Mouse (Mus musculus) CH12.LX (cell line): ENCODE results near the gene Trappc13. TPM values are rescaled to one million over a fixed set of nuclear protein-coding genes. Genes with fewer than 3 reads are reported as not detected.

Experiments used
- DNase-seq: peaks from one replicate; pipeline ENCODE4 v3.0.0-alpha.2; 2013; ENCODE audit errors: extremely low read depth
- H3K27ac ChIP-seq: 2 replicates; pipeline ENCODE4 v1.5.1; 2012; ENCODE audit warnings: low read depth, mild to moderate bottlenecking, control low read depth, moderate library complexity; ENCODE audit not compliant: insufficient read depth
- H3K27me3 ChIP-seq: replicated peaks from 2 replicates; pipeline ENCODE3; 2012; ENCODE audit warnings: inconsistent platforms
- H3K36me3 ChIP-seq, 2 experiments: replicated peaks in 1 of 2; 2 replicates each; pipeline versions ENCODE3 to v1.6.1; 2012; ENCODE audit warnings: inconsistent platforms in 1 of 2, low read length in 1 of 2, mild to moderate bottlenecking in 1 of 2, mixed read lengths in 1 of 2, moderate library complexity in 1 of 2; ENCODE audit not compliant: control insufficient read depth in 1 of 2, insufficient read depth in 1 of 2
- H3K4me1 ChIP-seq, 2 experiments: 2 replicates each; pipeline ENCODE4 v1.6.1; 2012; ENCODE audit warnings: inconsistent platforms in 1 of 2, moderate library complexity in 1 of 2; ENCODE audit not compliant: insufficient read depth in 2 of 2, control insufficient read depth in 1 of 2
- H3K4me2 ChIP-seq: 2 replicates; pipeline ENCODE4 v1.6.1; 2012; ENCODE audit warnings: low read depth, mild to moderate bottlenecking, control low read depth; ENCODE audit not compliant: poor library complexity, insufficient read depth, severe bottlenecking
- H3K4me3 ChIP-seq, 3 experiments: fragments of 150-350 bp in 1 of 3; sonication (generic) in 1 of 3; replicated peaks in 1 of 3; 2 replicates each; pipeline versions ENCODE3 to v1.5.1; 2011 to 2012; ENCODE audit warnings: low read depth in 2 of 3, low read length in 2 of 3, mild to moderate bottlenecking in 2 of 3, moderate library complexity in 2 of 3, control low read depth in 1 of 3, improper control_type of control experiment in 1 of 3, inconsistent platforms in 1 of 3, mixed read lengths in 1 of 3; ENCODE audit not compliant: poor library complexity in 1 of 3
- H3K79me2 ChIP-seq: replicated peaks from 2 replicates; pipeline ENCODE4 v1.6.1; 2012; ENCODE audit warnings: mild to moderate bottlenecking, moderate library complexity; ENCODE audit not compliant: control insufficient read depth, poor library complexity, insufficient read depth, severe bottlenecking; ENCODE audit errors: extremely low read depth
- H3K9ac ChIP-seq: 2 replicates; pipeline ENCODE4 v1.6.1; 2012; ENCODE audit warnings: low read depth, mild to moderate bottlenecking, control low read depth, moderate library complexity; ENCODE audit not compliant: insufficient read depth
- H3K9me3 ChIP-seq: replicated peaks from 2 replicates; pipeline ENCODE3; 2012; ENCODE audit warnings: low read length, inconsistent platforms, mixed read lengths
- BHLHE40 ChIP-seq: IDR thresholded peaks from 2 replicates; pipeline ENCODE4 v1.6.1; 2011; ENCODE audit warnings: mild to moderate bottlenecking, low read depth, low read length, improper control_type of control experiment
- CHD2 ChIP-seq: IDR thresholded peaks from 2 replicates; pipeline ENCODE4 v1.6.1; 2011; ENCODE audit warnings: low read length, improper control_type of control experiment
- CTCF ChIP-seq, 2 experiments: IDR thresholded peaks in 1 of 2; conservative IDR thresholded peaks in 1 of 2; 2 replicates each; pipeline ENCODE4 v1.5.1; 2011 to 2012; ENCODE audit warnings: low read depth in 2 of 2, low read length in 2 of 2, improper control_type of control experiment in 1 of 2, inconsistent platforms in 1 of 2, mild to moderate bottlenecking in 1 of 2, moderate library complexity in 1 of 2
- E2F4 ChIP-seq: IDR thresholded peaks from 2 replicates; pipeline ENCODE4 v1.6.1; 2011; ENCODE audit warnings: low read depth, low read length, improper control_type of control experiment; ENCODE audit not compliant: insufficient replicate concordance
- EP300 ChIP-seq: IDR thresholded peaks from 2 replicates; pipeline ENCODE4 v1.6.1; 2011; ENCODE audit warnings: low read length, improper control_type of control experiment
- GABPA ChIP-seq: IDR thresholded peaks from 2 replicates; pipeline ENCODE4 v1.6.1; 2012; ENCODE audit warnings: low read depth, low read length, improper control_type of control experiment, inconsistent platforms; ENCODE audit not compliant: insufficient replicate concordance
- HCFC1 ChIP-seq: IDR thresholded peaks from 2 replicates; pipeline ENCODE4 v1.6.1; 2012; ENCODE audit warnings: low read depth, mild to moderate bottlenecking, inconsistent platforms, low read length, improper control_type of control experiment
- JUN ChIP-seq: IDR thresholded peaks from 2 replicates; pipeline ENCODE4 v1.6.1; 2011; ENCODE audit warnings: low read depth, mild to moderate bottlenecking, low read length, improper control_type of control experiment, moderate library complexity; ENCODE audit not compliant: insufficient read depth
- JUND ChIP-seq: conservative IDR thresholded peaks from 2 replicates; pipeline ENCODE4 v1.6.1; 2011; ENCODE audit warnings: low read depth, low read length, improper control_type of control experiment
- KAT2A ChIP-seq: IDR thresholded peaks from 2 replicates; pipeline ENCODE4 v1.6.1; 2012; ENCODE audit warnings: low read length, improper control_type of control experiment, inconsistent platforms; ENCODE audit not compliant: insufficient replicate concordance
- MAFK ChIP-seq: IDR thresholded peaks from 2 replicates; pipeline ENCODE4 v1.6.1; 2011; ENCODE audit warnings: low read length, improper control_type of control experiment; ENCODE audit not compliant: insufficient replicate concordance
- MXI1 ChIP-seq: IDR thresholded peaks from 2 replicates; pipeline ENCODE4 v1.6.1; 2011; ENCODE audit warnings: mild to moderate bottlenecking, low read depth, low read length, improper control_type of control experiment
- MYC ChIP-seq: IDR thresholded peaks from 2 replicates; pipeline ENCODE4 v1.6.1; 2011; ENCODE audit warnings: low read depth, mild to moderate bottlenecking, improper control_type of control experiment, low read length
- NELFE ChIP-seq: IDR thresholded peaks from 2 replicates; pipeline ENCODE4 v1.6.1; 2011; ENCODE audit warnings: low read depth, low read length, improper control_type of control experiment
- NRF1 ChIP-seq: IDR thresholded peaks from 2 replicates; pipeline ENCODE4 v1.6.1; 2014; ENCODE audit warnings: low read depth, mild to moderate bottlenecking, inconsistent platforms, low read length, improper control_type of control experiment, moderate library complexity
- PAX5 ChIP-seq: IDR thresholded peaks from 2 replicates; pipeline ENCODE4 v1.6.1; 2012; ENCODE audit warnings: low read length, inconsistent platforms, mixed read lengths
- POLR2A ChIP-seq: IDR thresholded peaks from 2 replicates; pipeline ENCODE4 v1.6.1; 2011; ENCODE audit warnings: low read depth, mild to moderate bottlenecking, improper control_type of control experiment, low read length
- POLR2AphosphoS2 ChIP-seq: IDR thresholded peaks from 2 replicates; pipeline ENCODE4 v1.6.1; 2011; ENCODE audit warnings: low read depth, low read length, improper control_type of control experiment
- RAD21 ChIP-seq: IDR thresholded peaks from 2 replicates; pipeline ENCODE4 v1.6.1; 2011; ENCODE audit warnings: low read depth, mild to moderate bottlenecking, low read length, improper control_type of control experiment, moderate library complexity
- RCOR1 ChIP-seq: conservative IDR thresholded peaks from 2 replicates; pipeline ENCODE4 v1.6.1; 2012; ENCODE audit warnings: low read depth, mild to moderate bottlenecking, inconsistent platforms, low read length, improper control_type of control experiment
- SIN3A ChIP-seq: IDR thresholded peaks from 2 replicates; pipeline ENCODE4 v1.6.1; 2012; ENCODE audit warnings: low read length, improper control_type of control experiment, inconsistent platforms
- SMC3 ChIP-seq: IDR thresholded peaks from 2 replicates; pipeline ENCODE4 v1.6.1; 2011; ENCODE audit warnings: low read depth, low read length, improper control_type of control experiment
- TBP ChIP-seq: conservative IDR thresholded peaks from 2 replicates; pipeline ENCODE4 v1.6.1; 2011; ENCODE audit warnings: low read depth, low read length, improper control_type of control experiment
- TCF12 ChIP-seq: IDR thresholded peaks from 2 replicates; pipeline ENCODE4 v1.6.1; 2014; ENCODE audit warnings: low read depth, mild to moderate bottlenecking, inconsistent platforms, low read length, improper control_type of control experiment
- UBTF ChIP-seq: IDR thresholded peaks from 2 replicates; pipeline ENCODE4 v1.6.1; 2012; ENCODE audit warnings: low read depth, mild to moderate bottlenecking, inconsistent platforms, low read length, improper control_type of control experiment, moderate library complexity
- USF1 ChIP-seq: IDR thresholded peaks from 2 replicates; pipeline ENCODE4 v1.6.1; 2014; ENCODE audit warnings: low read depth, mild to moderate bottlenecking, inconsistent platforms, low read length, improper control_type of control experiment
- USF2 ChIP-seq: conservative IDR thresholded peaks from 2 replicates; pipeline ENCODE4 v1.6.1; 2011; ENCODE audit warnings: low read depth, low read length, improper control_type of control experiment
- ZC3H11A ChIP-seq: IDR thresholded peaks from 2 replicates; pipeline ENCODE4 v1.6.1; 2012; ENCODE audit warnings: low read depth, mild to moderate bottlenecking, inconsistent platforms, low read length, improper control_type of control experiment
- ZKSCAN1 ChIP-seq: IDR thresholded peaks from 2 replicates; pipeline ENCODE4 v1.6.1; 2012; ENCODE audit warnings: low read depth, inconsistent platforms, low read length, improper control_type of control experiment, borderline replicate concordance
- ZMIZ1 ChIP-seq: IDR thresholded peaks from 2 replicates; pipeline ENCODE4 v1.6.1; 2012; ENCODE audit warnings: low read depth, mild to moderate bottlenecking, inconsistent platforms, low read length, improper control_type of control experiment
- dilution Hi-C: fragments of 300-500 bp; cut with MboI; formaldehyde crosslinking; loops from 2 replicates; pipeline ENCODE4 v1.14.3; 2020; ENCODE audit warnings: low sequenced_read_pairs; ENCODE audit not compliant: extremely low pct_unique_long_range_greater_than_20kb, extremely low pct_ligation_motif_present
- in situ Hi-C: fragments of 300-500 bp; cut with MboI; formaldehyde crosslinking; loops from 3 replicates; pipeline ENCODE4 v1.14.3; 2019; ENCODE audit warnings: low sequenced_read_pairs, low pct_ligation_motif_present, low pct_unique_long_range_greater_than_20kb, mixed read lengths
- polyA plus RNA-seq: library from polyadenylated mRNA; unstranded; fragments of >175 nt; gene quantifications from 2 replicates; pipeline ENCODE4 v1.2.1, GENCODE M21; 2012; ENCODE audit warnings: low read depth; ENCODE audit not compliant: insufficient read length
- total RNA-seq, 2 experiments: library from RNA; depleted of rRNA; stranded (reverse); fragments of 300-350 nt in 1 of 2; fragments of >200 nt in 1 of 2; gene quantifications; 2 replicates each; pipeline ENCODE4 v1.2.3; 2012 to 2014

Gene Trappc13
- total and polyA plus RNA-seq, 3 experiments: 30.2 to 61.9 (median 34.6) TPM

GRCm38 (mm10) chr13:104179176-104179888 is 1.1 kb upstream of the Trappc13 start:
- Histone ChIP-seq H3K4me2 (peak overlapping the region; percentile 89), H3K36me3 (peaks cover 14 to 25% of the 10 kb centered on the region in 2 experiments), H3K4me1 (peaks cover 0 to 23% of the 10 kb centered on the region in 2 experiments; a peak in 2 of 4 replicates), H3K27me3 (no peaks in the 10 kb centered on the region), H3K9ac (peak overlapping the region; percentile 75), H3K4me3 (peak overlapping the region; percentile 76 to 97 (median 88)), H3K79me2 (peaks cover 26% of the 10 kb centered on the region)
- in situ Hi-C loops: no loop called here
- dilution Hi-C loops: no loop called here
- DNase-seq: peak; percentile 11
- TF ChIP-seq USF2 (no peak), EP300 (no peak), GABPA (no peak), TCF12 (no peak), CTCF (conservative IDR thresholded peaks at IDR 0.05 in 1 of 2, IDR thresholded peaks at IDR 0.05 in 1 of 2; ENCODE audit: low read depth in 2 of 2, low read length in 2 of 2) (no peak), ZKSCAN1 (no peak), ZMIZ1 (no peak), CHD2 (no peak), MAFK (no peak), BHLHE40 (no peak), KAT2A (no peak), JUN (no peak), JUND (no peak), RAD21 (no peak), SIN3A (no peak), NELFE (no peak), POLR2A (no peak), TBP (no peak), PAX5 (no peak)
- TF ChIP-seq, all 38 proteins: peak for 0
- Histone ChIP-seq H3K9me3 (no peaks in the 10 kb centered on the region), H3K27ac (peak overlapping the region; percentile 64; the same call in 1 of the 2 replicates)

GRCm38 (mm10) chr13:104178650-104179121 is 417 bp upstream of the Trappc13 start, which contains the start of gene Trim23:
Trim23 (plus strand) TSS chr13:104178797.
- H3K4me3 ChIP-seq: peak within 1 kb of the TSS; percentile 79 to 97 (median 88)
- dilution Hi-C loops: no loop called here
- peak; percentile 99 for DNase-seq
- TF ChIP-seq POLR2AphosphoS2 (peak; percentile 77; the same call in 1 of the 2 replicates), NELFE (peak; percentile 93), RCOR1 (peak; percentile 61; the same call in 1 of the 2 replicates), KAT2A (peak; percentile 65; the same call in 1 of the 2 replicates), NRF1 (peak; percentile 99), USF1 (peak; percentile 24; the same call in 1 of the 2 replicates), TCF12 (peak; percentile 68), HCFC1 (peak; percentile 82), SMC3 (no peak), TBP (peak; percentile 56; the same call in 1 of the 2 replicates), GABPA (no peak), MXI1 (peak; percentile 73), ZC3H11A (no peak), E2F4 (0 out of 2 replicates have a peak, but pooled peaks have one; percentile 53), EP300 (no peak), CTCF (conservative IDR thresholded peaks at IDR 0.05 in 1 of 2, IDR thresholded peaks at IDR 0.05 in 1 of 2; ENCODE audit: low read depth in 2 of 2, low read length in 2 of 2) (peak in 1 of 2 experiments; percentile 24; a peak in 1 of 4 replicates), PAX5 (no peak), USF2 (no peak), SIN3A (peak; percentile 87; the same call in 1 of the 2 replicates), MYC (no peak), POLR2A (peak; percentile 86), UBTF (no peak; the same call in 1 of the 2 replicates)

More at GRCm38 (mm10) chr13:104178650-104179121, 417 bp upstream of the Trappc13 start, which contains the start of gene Trim23:
- peak within 1 kb of the TSS; percentile 87 for H3K9ac ChIP-seq
- no peaks in the 10 kb centered on the region for H3K27me3 ChIP-seq
- H3K36me3 ChIP-seq: peaks cover 14 to 24% of the 10 kb centered on the region in 2 experiments
- in situ Hi-C loops: no loop called here
- no peaks in the 10 kb centered on the region for H3K9me3 ChIP-seq
- H3K79me2 ChIP-seq: peaks cover 29% of the 10 kb centered on the region
- H3K4me1 ChIP-seq: peaks cover 0 to 26% of the 10 kb centered on the region in 2 experiments; a peak in 2 of 4 replicates
- H3K4me2 ChIP-seq: peak within 1 kb of the TSS; percentile 89
- peak within 1 kb of the TSS; percentile 64 for H3K27ac ChIP-seq
